Mouse (Mus musculus): ENCODE data around the gene Atad5. TPM values are rescaled to one million over a fixed set of nuclear protein-coding genes. Genes with fewer than 3 reads are reported as not detected.

Gene Atad5
- polyA plus RNA-seq, 1 experiment from 2014 or later, result 8.5 TPM

- Histone ChIP-seq H3K4me2 (replicated peaks) (no peak overlapping the region), H3K27ac (no peak overlapping the region), H3K27me3 (peaks cover 47% of the 10 kb centered on the region), H3K9me3 (no peaks in the 10 kb centered on the region), H3K4me3 (replicated peaks) (no peak overlapping the region), H3K36me3 (no peaks in the 10 kb centered on the region), H3K4me1 (replicated peaks) (peaks cover 7% of the 10 kb centered on the region), H3K9ac (replicated peaks) (no peak overlapping the region)
- WGBS, result 89% methylated on average over 8 of the region's 8 CpGs
- ATAC-seq, result no peak
These were observed 66.3 kb downstream of the Atad5 start for GRCm38 (mm10) chr11:80155541-80155940.

- peaks cover 7% of the 10 kb centered on the region for H3K4me1 ChIP-seq (replicated peaks)
- ATAC-seq, result no peak
- H3K36me3 ChIP-seq, result no peaks in the 10 kb centered on the region
- no peaks in the 10 kb centered on the region for H3K9me3 ChIP-seq
- H3K4me2 ChIP-seq (replicated peaks), result no peak overlapping the region
- no peak overlapping the region for H3K27ac ChIP-seq
- 88% methylated on average over 4 of the region's 4 CpGs for WGBS
- H3K27me3 ChIP-seq, result peaks cover 47% of the 10 kb centered on the region
- no peak overlapping the region for H3K9ac ChIP-seq (replicated peaks)
- no peak overlapping the region for H3K4me3 ChIP-seq (replicated peaks)
These were observed 66.8 kb downstream of the Atad5 start for GRCm38 (mm10) chr11:80155961-80156360.

- H3K9me3 ChIP-seq, result no peaks in the 10 kb centered on the region
- 82% methylated on average over 4 of the region's 4 CpGs for WGBS
- no peak for ATAC-seq
- H3K27me3 ChIP-seq, result peaks cover 45% of the 10 kb centered on the region
- no peaks in the 10 kb centered on the region for H3K36me3 ChIP-seq
- H3K9ac ChIP-seq (replicated peaks), result no peak overlapping the region
- peaks cover 7% of the 10 kb centered on the region for H3K4me1 ChIP-seq (replicated peaks)
- no peak overlapping the region for H3K27ac ChIP-seq
- no peak overlapping the region for H3K4me3 ChIP-seq (replicated peaks)
- H3K4me2 ChIP-seq (replicated peaks), result no peak overlapping the region
These were observed 67.6 kb downstream of the Atad5 start for GRCm38 (mm10) chr11:80156841-80157240.

DNA sequence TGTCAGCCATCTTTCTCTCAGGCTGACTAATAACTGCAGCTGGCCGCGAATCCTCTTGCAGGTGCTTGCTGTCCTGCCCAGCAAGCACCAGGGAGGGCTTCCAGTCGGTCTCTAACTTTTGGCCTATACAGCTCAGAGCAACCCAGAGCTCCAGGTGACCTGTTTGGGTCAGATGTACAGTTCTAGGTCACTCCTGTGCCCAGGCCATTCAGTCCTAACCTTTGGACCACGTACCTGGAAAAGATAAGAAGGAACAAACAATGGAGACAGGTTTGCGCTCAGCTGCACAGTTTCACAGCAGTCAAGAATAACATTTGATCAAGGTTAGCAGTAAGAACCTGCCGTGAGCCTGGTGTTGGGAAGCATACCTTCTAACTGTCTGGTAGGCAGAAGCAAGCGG is 69.8 kb downstream of the Atad5 start:
- Histone ChIP-seq H3K36me3 (no peaks in the 10 kb centered on the region), H3K27ac (no peak overlapping the region), H3K4me1 (replicated peaks) (peaks cover 6% of the 10 kb centered on the region), H3K27me3 (peaks cover 24% of the 10 kb centered on the region), H3K9ac (replicated peaks) (no peak overlapping the region), H3K4me2 (replicated peaks) (no peak overlapping the region), H3K9me3 (no peaks in the 10 kb centered on the region), H3K4me3 (replicated peaks) (no peak overlapping the region)
- no peak for ATAC-seq
- WGBS, result 86% methylated on average over 7 of the region's 7 CpGs

DNA sequence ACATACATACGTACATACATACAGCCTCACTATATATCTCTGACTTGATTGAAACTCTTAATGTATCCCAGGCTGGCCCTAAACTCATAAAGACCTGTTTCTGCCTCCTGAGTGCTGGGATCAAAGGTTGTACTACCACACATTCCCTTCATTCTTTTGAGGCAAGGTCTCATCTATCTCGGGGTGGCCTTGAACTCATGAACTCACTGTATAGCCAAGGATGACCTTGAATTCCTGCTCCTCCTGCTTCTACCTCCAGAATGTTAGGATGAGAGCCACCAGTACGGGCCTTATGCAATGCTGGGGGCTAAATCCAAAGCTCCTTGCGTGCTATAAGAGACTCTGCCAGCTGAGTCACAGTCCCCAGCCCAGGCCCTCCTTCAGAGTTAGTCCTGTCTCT is 71.8 kb downstream of the Atad5 start:
- no peaks in the 10 kb centered on the region for H3K9me3 ChIP-seq

DNA sequence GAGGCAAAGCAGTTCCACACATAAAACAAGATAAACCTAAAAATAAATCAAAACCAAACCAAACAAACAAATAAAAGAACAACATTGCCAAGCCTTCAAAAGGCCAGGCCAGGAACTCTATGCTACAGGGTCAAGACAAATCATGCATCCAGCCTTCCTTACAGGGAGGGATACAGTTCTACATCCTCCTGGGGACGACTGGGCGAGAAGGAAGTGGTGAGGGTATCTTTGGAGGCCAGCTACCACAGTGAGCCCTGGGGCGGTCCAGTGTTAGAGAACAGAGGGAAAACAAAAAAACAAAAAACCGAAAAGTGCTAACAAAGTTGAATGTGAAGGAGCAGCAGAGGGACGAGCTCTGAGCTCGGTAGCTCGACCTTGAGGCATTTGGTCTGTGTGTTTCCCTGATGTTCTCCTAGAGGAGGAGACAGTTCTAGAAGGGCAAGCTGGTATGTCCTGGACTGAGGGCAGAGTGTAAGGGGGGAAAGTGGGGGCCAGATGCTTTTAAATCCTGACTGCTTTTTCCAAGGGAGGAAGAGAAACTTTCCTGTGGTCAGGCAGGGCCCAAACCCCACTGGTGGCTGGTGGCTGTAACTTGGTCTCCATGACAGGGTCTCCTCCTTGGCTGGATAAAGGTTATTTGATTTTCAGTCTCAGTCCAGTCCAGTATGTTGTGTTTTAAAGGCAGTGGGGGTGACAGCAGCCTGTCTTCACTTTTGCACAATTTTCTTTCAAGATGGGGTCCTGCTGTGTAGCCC is 74.3 kb downstream of the Atad5 start:
- Histone ChIP-seq H3K4me2 (replicated peaks) (no peak overlapping the region), H3K9me3 (no peaks in the 10 kb centered on the region), H3K9ac (replicated peaks) (no peak overlapping the region), H3K27me3 (no peaks in the 10 kb centered on the region), H3K27ac (no peak overlapping the region), H3K4me3 (replicated peaks) (no peak overlapping the region), H3K36me3 (no peaks in the 10 kb centered on the region), H3K4me1 (replicated peaks) (no peaks in the 10 kb centered on the region)
- 76% methylated on average over 7 of the region's 7 CpGs for WGBS
- ATAC-seq, result no peak

More for the DNA sequence above, 71.8 kb downstream of the Atad5 start:
- H3K4me2 ChIP-seq (replicated peaks), result no peak overlapping the region
- no peaks in the 10 kb centered on the region for H3K36me3 ChIP-seq
- ATAC-seq, result no peak
- H3K4me3 ChIP-seq (replicated peaks), result no peak overlapping the region
- no peaks in the 10 kb centered on the region for H3K4me1 ChIP-seq (replicated peaks)
- H3K27ac ChIP-seq, result no peak overlapping the region
- no peak overlapping the region for H3K9ac ChIP-seq (replicated peaks)
- WGBS, result 91% methylated on average over 4 of the region's 4 CpGs
- peaks cover 4% of the 10 kb centered on the region; the same call in 1 of the 2 replicates for H3K27me3 ChIP-seq

DNA sequence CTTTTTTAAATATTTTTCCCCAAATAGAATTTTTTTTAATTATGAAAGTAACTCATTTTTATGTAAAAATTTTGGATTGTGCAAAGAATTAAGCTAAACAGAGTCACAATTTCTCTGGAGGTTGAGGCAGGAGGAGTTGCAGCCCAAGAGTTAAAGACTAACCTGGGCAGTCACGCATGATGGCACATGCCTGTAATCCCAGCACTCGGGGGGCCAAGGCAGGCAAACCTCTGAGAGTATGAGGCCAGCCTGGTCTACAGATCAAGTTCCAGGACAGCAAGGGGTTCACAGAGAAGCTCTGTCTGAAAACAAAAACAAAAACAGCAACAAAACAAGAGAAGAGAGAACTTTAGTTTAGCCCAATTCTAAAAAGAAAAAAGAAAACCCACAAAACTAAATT is 75.0 kb downstream of the Atad5 start:
- WGBS, result 35% methylated on average over 2 of the region's 2 CpGs
- Histone ChIP-seq H3K27ac (no peak overlapping the region), H3K4me1 (replicated peaks) (no peaks in the 10 kb centered on the region), H3K9ac (replicated peaks) (no peak overlapping the region), H3K4me2 (replicated peaks) (no peak overlapping the region), H3K27me3 (no peaks in the 10 kb centered on the region), H3K36me3 (no peaks in the 10 kb centered on the region), H3K4me3 (replicated peaks) (no peak overlapping the region), H3K9me3 (no peaks in the 10 kb centered on the region)
- no peak for ATAC-seq

DNA sequence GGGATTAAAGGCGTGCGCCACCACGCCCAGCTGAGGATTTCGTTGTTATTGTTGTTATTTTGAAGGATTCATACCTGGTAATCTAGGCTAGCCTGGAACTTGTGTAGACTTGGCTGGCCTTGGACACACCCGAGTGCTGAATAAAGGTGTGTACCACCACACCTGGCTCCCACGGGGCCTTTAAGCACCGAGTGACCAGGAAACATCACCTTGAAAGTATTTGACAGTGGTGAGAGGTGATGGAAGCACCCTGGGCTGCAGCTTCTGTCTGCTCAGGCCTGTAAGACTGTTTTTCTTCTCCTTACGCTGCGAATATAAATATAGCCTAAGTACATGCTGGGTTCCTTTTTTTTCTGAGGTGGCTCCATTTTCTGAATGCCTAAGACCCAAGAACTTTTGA is 78.9 kb downstream of the Atad5 start:
- no peak overlapping the region for H3K4me3 ChIP-seq (replicated peaks)
- no peak overlapping the region for H3K9ac ChIP-seq (replicated peaks)
- no peak for ATAC-seq
- H3K9me3 ChIP-seq, result no peaks in the 10 kb centered on the region
- no peaks in the 10 kb centered on the region for H3K36me3 ChIP-seq
- H3K4me1 ChIP-seq (replicated peaks), result no peaks in the 10 kb centered on the region
- no peak overlapping the region for H3K27ac ChIP-seq
- WGBS, result 90% methylated on average over 9 of the region's 9 CpGs
- H3K4me2 ChIP-seq (replicated peaks), result no peak overlapping the region
- H3K27me3 ChIP-seq, result no peaks in the 10 kb centered on the region

GRCm38 (mm10) chr11:80168611-80169249 is 79.5 kb downstream of the Atad5 start:
- WGBS, result 82% methylated on average over 4 of the region's 4 CpGs
- Histone ChIP-seq H3K9ac (replicated peaks) (no peak overlapping the region), H3K4me2 (replicated peaks) (no peak overlapping the region), H3K36me3 (no peaks in the 10 kb centered on the region), H3K27ac (no peak overlapping the region), H3K9me3 (no peaks in the 10 kb centered on the region), H3K4me3 (replicated peaks) (no peak overlapping the region), H3K4me1 (replicated peaks) (no peaks in the 10 kb centered on the region), H3K27me3 (no peaks in the 10 kb centered on the region)
- no peak for ATAC-seq

GRCm38 (mm10) chr11:80169629-80170028 is 80.4 kb downstream of the Atad5 start:
- no peak overlapping the region for H3K9ac ChIP-seq (replicated peaks)
- H3K4me2 ChIP-seq (replicated peaks), result no peak overlapping the region
- WGBS, result 80% methylated on average over 3 of the region's 3 CpGs
- no peaks in the 10 kb centered on the region for H3K36me3 ChIP-seq
- no peak for ATAC-seq
- no peak overlapping the region for H3K27ac ChIP-seq
- no peaks in the 10 kb centered on the region for H3K4me1 ChIP-seq (replicated peaks)
- H3K4me3 ChIP-seq (replicated peaks), result no peak overlapping the region
- H3K27me3 ChIP-seq, result no peaks in the 10 kb centered on the region
- H3K9me3 ChIP-seq, result no peaks in the 10 kb centered on the region

GRCm38 (mm10) chr11:80170351-80170750 is 81.2 kb downstream of the Atad5 start:
- no peak overlapping the region for H3K4me2 ChIP-seq (replicated peaks)
- no peaks in the 10 kb centered on the region for H3K4me1 ChIP-seq (replicated peaks)
- H3K9me3 ChIP-seq, result no peaks in the 10 kb centered on the region
- no peaks in the 10 kb centered on the region for H3K36me3 ChIP-seq
- H3K27me3 ChIP-seq, result no peaks in the 10 kb centered on the region
- H3K4me3 ChIP-seq (replicated peaks), result no peak overlapping the region
- H3K27ac ChIP-seq, result no peak overlapping the region
- 77% methylated on average over 5 of the region's 5 CpGs for WGBS
- no peak overlapping the region for H3K9ac ChIP-seq (replicated peaks)
- ATAC-seq, result no peak

DNA sequence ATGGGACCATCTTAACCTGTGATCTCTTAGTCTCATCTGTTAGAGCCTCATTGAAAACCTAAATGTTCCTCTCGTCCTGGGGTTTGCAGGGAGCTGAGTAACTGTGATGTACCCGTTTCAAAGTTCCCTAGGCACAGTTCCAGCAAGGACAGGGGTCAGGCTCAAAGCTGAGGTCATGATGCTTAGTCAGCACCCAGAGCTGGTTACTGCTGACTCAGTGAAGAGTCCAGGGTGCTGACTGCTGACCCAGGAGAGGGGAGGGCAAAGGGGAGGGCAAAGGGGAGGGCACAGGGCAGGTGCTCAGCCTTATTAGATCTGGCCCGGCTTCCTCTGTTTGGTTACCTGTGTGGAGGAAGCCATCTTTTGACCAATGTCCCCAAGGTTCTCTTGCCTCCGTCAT is 82.7 kb downstream of the Atad5 start:
- ATAC-seq, result no peak
- no peak overlapping the region for H3K9ac ChIP-seq (replicated peaks)
- no peaks in the 10 kb centered on the region for H3K9me3 ChIP-seq
- H3K4me2 ChIP-seq (replicated peaks), result no peak overlapping the region
- 69% methylated on average over 4 of the region's 4 CpGs for WGBS
- H3K4me1 ChIP-seq (replicated peaks), result no peaks in the 10 kb centered on the region
- no peak overlapping the region for H3K4me3 ChIP-seq (replicated peaks)
- H3K36me3 ChIP-seq, result no peaks in the 10 kb centered on the region
- H3K27me3 ChIP-seq, result no peaks in the 10 kb centered on the region
- H3K27ac ChIP-seq, result no peak overlapping the region

Measured in midbrain, embryonic 13.5 days (tissue).